Mouse (Mus musculus) left cerebral cortex, postnatal 10 days (tissue): ENCODE measurements at regions not wholly inside any gene's neighbourhood (a gene's known extent, or its start where the extent isn't known, plus 50 kb on each side); places are given as distances from the start of the nearest gene placed in this dataset.

Source experiments
- DNase-seq, 2 experiments: peaks; one replicate each; pipeline ENCODE4 v3.0.0; 2021 to 2022; ENCODE audit warnings: low spot score in 2 of 2, mixed read lengths in 1 of 2; ENCODE audit errors: extremely low spot score in 1 of 2
- intact Hi-C: fragments of 180-260 bp; cut with DNase I; formaldehyde crosslinking; loops from one replicate; pipeline ENCODE4 v1.15.1; 2025

DNA sequence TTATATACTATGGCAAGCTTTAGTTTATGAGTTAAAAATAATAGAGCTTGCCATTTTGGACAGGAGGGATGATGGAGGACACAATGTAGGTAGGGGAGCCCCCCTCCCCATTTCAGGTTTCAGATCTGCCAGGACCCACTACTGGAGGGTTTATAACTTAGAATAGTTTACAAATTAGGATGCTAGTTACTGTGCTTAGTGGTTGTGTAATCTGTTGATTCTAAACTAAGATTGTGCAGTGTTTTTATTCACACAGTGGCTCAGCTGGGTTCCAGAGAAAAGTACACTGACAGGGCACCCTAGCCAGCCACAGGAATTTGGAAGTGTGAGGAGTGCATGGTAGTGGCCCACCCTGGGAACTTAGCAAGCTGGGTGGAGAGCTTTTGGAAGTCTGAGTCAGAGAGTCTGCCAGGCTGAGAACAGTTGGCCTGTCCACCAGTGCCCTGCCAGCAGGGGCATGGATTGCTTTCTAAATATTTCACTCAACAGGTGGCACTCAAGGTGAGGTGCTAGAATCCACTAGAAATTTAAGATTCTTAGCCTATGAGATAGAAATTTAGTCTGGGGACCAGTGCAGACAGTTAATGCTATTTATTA, 303.9 kb upstream of the Gm21798 start:
- no peak for DNase-seq
- intact Hi-C loops = no loop called here

DNA sequence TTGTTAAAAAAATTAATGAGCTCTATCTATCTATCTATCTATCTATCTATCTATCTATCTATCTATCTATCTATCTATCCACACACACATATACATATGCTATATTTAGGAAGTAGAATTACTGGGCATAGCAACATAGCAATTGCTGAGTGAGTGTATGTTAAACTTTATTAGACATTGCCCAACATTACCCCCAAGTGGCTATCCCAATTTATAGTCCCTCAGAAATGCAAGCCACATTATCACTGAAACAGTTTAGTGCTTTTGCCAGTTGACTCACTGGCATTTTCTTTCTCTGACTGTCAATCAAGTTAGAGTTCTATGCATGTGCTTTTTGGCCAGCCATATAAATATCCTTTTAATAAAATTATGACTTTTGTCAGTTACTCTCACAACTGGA, 302.3 kb upstream of the Gm21798 start:
- intact Hi-C loops = no loop called here
- no peak for DNase-seq

GRCm38 (mm10) chr15:64519207-64519628, 298.3 kb upstream of the Gm21798 start:
- no peak for DNase-seq
- intact Hi-C loops = no loop called here

GRCm38 (mm10) chr15:64520568-64520967, 296.9 kb upstream of the Gm21798 start:
- no peak for DNase-seq
- intact Hi-C loops = no loop called here

DNA sequence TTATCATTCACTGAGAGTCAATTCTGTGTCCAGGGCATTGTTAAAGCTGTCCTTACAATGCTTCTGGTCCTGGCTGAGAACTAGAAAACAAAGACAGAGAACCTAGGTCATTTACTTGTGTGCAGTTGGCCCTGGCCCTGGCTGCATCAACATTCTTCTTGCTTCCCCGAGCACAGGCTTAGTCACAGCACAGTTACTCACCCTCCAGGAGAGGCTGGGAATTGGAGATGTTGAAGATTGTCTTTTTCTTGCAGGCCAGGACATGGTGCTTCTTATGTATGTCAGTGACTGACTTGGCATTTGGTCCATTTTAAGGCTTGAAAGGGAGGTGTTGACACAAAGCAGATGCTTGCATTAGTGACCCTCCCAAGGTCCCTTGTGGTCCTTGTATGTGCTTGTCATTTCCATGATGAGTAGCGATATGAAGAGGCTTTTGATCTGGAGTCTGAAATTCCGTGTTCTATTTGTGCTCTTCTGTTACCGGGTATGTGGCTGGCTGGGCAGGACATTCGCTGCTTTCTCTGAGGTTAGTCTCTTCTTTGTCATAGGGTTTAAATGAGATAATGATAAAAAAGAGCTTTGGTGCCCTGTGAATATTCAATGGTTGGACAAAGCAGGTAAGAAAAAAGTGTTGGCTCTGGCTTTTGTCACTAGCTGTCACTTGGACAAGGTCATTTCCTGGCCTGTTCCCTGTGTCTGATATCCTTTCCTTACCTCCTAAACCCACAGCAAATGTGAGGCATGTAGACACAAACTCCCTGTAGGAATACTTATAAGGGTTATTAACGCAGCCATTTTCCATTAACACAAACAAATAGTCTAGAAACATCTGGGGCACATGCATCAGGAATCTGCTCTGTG, 285.0 kb upstream of the Gm21798 start:
- intact Hi-C loops = no loop called here
- DNase-seq = no peak

- no peak for DNase-seq
Measured at GRCm38 (mm10) chr15:64533169-64533795, 284.2 kb upstream of the Gm21798 start.

DNA sequence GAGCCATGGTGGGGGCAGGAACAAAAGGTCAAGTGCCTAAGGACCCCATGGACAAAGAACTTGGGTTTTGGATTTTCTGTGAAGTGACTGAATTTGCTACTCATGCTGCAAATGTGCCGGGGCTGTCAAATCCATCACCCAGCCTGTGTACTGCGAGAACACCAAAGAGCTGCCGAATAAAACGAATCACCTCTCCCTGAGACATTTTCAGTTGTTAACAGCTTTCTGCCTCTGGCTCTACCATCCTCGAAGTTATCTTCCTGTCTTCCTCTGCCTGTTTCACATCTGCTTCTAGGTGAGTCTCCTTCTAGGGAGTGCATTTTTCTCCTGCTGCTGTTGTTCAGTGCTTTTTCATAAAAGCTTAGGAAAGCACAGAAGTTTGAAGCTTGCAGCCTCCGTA, 283.3 kb upstream of the Gm21798 start:
- DNase-seq = no peak

More at GRCm38 (mm10) chr15:64533169-64533795, 284.2 kb upstream of the Gm21798 start:
- intact Hi-C loops = no loop called here

DNA sequence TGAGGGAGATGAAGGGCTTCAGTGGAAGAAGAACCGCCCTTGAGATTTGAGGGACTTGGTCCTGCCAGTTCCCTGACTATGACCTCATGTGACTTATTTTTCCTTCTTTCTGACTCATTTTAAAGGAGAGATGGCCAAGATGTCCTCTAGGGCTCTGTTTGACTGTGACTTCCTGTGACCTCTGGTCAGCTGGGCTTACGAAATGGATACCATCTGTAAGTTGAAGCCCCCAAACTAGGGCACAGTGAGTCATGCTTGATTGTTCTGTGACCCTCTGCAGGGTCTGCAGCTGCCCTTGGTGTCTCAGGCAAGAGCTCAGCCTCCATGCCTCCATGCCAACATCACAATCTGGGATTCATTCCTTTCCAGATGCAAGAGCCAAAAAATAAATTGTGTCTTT, 282.3 kb upstream of the Gm21798 start:
- DNase-seq = no peak
- intact Hi-C loops = no loop called here

More for the DNA sequence above, 283.3 kb upstream of the Gm21798 start:
- intact Hi-C loops = no loop called here

GRCm38 (mm10) chr15:64541395-64541794, 276.1 kb upstream of the Gm21798 start:
- intact Hi-C loops = no loop called here

DNA sequence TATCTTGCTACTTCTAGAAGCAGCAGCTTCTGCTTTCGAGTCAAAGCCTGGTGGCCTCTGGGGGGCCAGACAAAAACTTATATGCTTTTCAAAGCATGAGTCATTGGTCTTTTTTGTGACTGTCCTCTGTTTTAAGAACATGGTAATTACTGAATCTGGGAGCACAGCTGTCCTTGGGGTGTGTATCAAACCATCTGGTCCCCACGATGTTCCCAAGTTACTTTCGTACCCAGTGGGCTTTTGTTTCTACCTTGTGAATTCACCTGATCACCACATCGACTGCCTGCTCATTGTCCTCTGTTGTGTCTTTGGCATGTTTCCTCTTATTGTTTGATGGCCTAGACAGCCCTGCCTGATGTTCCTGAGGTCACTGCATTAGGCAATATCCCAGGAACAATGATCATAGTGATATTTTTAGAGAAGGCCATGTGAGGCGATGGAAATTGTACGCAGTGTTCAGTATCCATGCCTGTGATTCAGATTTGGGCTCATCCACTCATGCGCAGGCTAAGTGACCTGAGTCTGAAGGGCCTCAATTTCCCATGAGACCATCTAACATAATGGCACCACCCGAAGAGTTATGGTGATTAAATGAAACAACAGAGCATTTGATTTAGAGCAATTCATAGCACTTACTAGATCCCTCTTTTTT, 275.1 kb upstream of the Gm21798 start:
- intact Hi-C loops = no loop called here
- no peak for DNase-seq

More at GRCm38 (mm10) chr15:64541395-64541794, 276.1 kb upstream of the Gm21798 start:
- no peak for DNase-seq

DNA sequence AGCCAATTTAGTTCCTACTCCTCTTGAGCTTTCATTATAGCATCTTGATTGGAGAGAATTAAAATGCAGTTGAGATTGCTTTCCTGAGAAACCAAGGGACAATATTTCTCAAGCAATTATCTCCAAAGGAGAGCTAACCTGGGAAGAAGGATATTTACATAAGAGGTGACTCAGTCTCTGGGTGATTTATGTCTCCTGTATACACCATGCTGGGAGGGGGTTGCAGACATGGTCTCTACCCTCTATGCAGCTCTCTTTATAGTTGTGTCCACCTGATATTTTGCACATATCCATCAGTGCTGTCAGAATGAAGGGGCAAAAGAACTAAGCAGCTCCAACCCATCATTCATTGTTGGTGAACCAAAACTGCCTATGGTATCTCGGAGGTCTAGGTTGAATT, 274.6 kb upstream of the Gm21798 start:
- no peak for DNase-seq
- intact Hi-C loops = no loop called here

DNA sequence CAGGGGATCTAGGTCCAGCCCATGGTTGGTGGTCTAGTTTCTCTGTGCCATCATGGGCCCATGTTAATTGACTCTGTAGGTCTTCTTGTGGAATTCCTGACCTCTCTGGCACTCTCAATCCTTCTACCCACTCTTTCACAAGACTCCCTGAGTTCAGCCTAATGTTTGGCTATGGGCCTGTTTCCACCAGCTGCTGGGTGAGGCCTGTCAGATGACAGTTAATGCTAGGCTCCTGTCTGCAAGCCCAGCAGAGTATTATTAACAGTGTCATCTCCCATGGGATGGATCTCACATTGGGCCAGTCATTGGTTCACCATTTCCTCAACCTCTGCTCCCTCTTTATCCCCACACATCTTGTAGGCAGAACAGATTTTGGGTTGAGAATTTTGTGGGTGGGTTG, 271.5 kb upstream of the Gm21798 start:
- intact Hi-C loops = no loop called here
- DNase-seq = no peak

- intact Hi-C loops = no loop called here
Measured at GRCm38 (mm10) chr15:64557540-64557939, 260.0 kb upstream of the Gm21798 start.

DNA sequence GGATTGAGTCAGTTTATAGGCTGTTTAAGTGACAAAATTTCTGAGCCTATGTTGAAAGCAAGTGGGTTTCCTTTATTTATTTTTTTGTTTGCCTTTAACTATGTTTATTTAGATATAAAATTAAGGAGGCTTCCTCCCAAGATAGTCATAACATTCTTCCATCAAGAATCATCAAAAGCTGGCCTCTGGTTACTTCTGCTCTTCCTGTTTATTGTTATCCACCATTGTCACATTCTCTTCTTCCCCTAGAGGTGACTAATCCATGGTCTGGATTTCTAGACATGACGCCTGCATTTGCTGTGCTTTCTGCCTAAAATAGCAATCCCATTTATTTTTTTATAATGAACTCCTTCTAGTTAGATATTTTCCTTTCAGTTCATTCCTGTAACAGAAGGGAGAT, 259.3 kb upstream of the Gm21798 start:
- intact Hi-C loops = no loop called here
- DNase-seq = no peak

More at GRCm38 (mm10) chr15:64557540-64557939, 260.0 kb upstream of the Gm21798 start:
- no peak for DNase-seq

DNA sequence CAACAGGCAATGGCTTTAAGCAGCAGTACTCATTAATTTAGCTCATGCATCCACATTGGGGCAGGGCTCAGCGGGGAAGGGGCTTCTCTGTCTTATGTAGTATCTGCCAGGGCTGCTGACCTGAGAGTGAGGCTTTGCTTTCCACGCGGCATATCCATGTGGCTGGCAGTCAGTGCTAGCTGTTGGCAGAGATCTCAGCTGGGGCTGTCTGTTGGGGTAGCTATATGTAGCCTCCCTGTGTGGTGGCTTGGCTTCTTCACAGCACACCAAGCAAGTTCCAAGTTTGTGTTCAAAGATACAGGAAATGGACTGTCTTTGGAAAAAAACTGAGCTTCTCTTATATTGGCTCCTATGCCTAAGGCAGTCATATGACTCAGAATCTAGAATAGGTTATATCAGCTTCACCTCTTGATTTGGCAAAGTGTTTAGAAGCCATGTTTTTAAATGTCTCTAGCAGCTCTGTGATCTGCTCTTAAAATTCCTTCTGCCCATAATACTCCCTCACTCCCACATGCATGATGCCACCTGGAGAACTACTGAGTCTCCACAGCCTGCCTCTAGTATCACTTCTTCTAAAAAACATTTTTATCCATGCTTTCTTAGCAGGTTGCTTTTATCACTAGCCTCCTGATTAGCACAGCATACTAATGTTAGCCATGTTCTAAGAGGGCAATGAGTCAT, 254.9 kb upstream of the Gm21798 start:
- DNase-seq = peak; percentile 50 to 69
- intact Hi-C loops = loop anchor here (10.0 kb wide), 1 partner anchor 248 kb away; no protein-coding TSS in a partner anchor

DNA sequence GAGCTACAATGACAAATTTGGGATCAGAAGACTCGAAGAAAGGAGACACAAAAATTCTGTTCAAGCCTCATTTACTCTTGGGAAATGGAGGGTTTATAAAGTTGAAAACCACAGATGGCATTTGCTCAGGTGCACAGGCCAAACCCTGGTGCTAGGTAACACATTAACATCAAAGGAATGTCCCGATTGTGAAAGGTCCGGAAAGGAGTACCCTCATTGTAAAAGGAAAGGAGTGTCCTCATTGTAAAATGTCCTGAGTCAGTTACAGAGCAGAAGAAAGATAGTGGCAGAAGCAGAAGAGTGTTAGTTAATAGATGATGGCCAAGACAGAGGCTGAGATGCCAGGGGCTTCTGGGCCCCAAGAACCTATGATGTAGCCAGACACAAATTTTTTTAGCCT, 252.8 kb upstream of the Gm21798 start:
- intact Hi-C loops = loop anchor here (10.0 kb wide), 1 partner anchor 250 kb away; no protein-coding TSS in a partner anchor

DNA sequence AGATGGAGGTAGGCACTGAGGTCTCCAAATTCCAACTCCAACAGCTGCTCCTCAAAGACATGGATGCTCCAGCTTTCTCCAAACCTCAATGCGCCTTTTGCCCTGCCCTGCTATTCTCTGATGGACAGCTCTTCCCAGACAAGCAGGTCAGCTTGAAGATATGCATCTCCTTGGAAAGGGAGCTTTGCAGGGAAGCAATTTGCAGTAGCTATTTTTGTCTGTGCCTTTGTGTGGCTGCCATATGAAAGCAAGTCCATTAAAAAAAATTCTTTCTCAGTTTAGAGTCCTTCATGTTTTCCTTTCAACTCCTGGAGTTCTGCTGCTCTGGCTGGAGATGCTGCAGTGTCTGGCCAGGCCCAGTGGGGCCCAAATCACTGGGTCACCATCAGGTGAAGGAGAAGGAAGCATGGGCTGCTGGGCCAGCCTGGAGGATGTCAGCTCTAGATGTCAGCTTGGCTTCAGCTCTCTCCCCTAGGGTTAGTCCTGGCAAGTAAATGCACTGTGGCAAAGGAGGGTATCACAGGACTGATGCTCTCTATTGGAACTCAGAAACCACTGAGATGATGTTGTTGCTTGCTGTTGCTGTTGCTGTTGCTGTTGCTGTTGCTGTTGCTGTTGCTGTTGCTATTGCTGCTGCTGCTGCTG, 240.5 kb upstream of the Gm21798 start:
- intact Hi-C loops = no loop called here
- DNase-seq = no peak

More for the DNA sequence above, 252.8 kb upstream of the Gm21798 start:
- no peak for DNase-seq

DNA sequence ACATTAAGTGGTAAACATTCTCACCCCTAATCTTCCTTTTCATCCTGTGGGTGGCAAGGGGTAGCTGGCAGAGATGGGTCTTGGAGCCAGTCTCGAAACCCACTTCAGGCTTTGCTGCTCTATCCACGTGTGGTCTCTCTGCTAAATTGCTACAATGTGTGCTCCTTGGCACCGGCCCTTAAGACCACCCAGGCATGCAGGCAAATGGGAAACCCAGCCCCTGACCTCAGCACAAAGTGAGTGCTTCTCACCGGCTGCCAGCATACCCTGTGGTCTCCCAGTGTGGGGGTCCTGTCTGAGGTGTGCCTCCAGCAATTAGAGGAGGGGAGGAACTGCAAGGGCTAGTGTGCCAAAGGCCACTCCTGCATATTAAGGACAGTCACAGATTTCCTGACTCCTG, 238.5 kb upstream of the Gm21798 start:
- DNase-seq = no peak
- intact Hi-C loops = no loop called here
